Mouse (Mus musculus): ENCODE results near the gene Pde11a. TPM values are rescaled to one million over a fixed set of nuclear protein-coding genes. Genes with fewer than 3 reads are reported as not detected.

Gene Pde11a
- polyA plus RNA-seq, 3 experiments from 2014 or later = 3.0 to 13.9 (median 10.6) TPM

DNA sequence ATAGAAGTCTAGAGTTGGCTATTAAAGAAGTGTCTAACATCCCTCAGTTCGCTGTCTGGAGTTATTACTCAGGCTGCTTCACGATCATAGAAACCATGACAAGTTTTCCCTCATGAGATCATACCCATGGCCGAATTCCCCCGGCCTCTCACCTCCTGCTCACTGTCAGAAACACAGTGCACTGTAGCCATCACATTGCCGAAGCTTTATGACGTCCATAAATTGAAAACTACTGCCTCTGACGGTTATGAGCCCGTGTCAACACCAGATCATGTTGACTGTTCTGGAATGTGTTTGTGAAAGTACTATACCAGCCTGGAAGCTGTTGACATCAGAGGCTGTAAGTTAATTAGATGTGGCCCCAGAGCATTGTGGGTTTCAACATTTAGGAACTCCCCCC, 387.9 kb downstream of the Pde11a start:
- no peak for ATAC-seq

Other genes starting within 250 kb of the Pde11a start
- not detected for gene Cyct, start 21.7 kb upstream of the Pde11a start, polyA plus RNA-seq (2017; shearing (Covaris generic))
- gene Rbm45, start 31.2 kb upstream of the Pde11a start, polyA plus RNA-seq (2017; shearing (Covaris generic)) = 10 to 100 TPM in 2 of 3 experiments, 1 to 10 TPM in 1; 5.3 to 16.1 (median 15.3) TPM
- under 1 TPM in 1 of 3 experiments, not detected in 2; 0.09 TPM for gene Osbpl6, start 67.7 kb upstream of the Pde11a start, polyA plus RNA-seq (2017; shearing (Covaris generic))

Data from inflammation-experienced regulatory T-cells, adult 6 months (primary cell).